Mouse (Mus musculus) bone marrow macrophage, adult 2 months (primary cell): Measurements from ENCODE around the gene Emsy.

Experiments used
- CTCF ChIP-seq: IDR thresholded peaks from 2 replicates; pipeline ENCODE4 v1.5.1; 2012; ENCODE audit warnings: low read depth, mild to moderate bottlenecking, low read length, moderate library complexity
- POLR2A ChIP-seq: IDR thresholded peaks from 2 replicates; pipeline ENCODE4 v1.6.1; 2012; ENCODE audit warnings: mild to moderate bottlenecking, low read depth, low read length, borderline replicate concordance

DNA sequence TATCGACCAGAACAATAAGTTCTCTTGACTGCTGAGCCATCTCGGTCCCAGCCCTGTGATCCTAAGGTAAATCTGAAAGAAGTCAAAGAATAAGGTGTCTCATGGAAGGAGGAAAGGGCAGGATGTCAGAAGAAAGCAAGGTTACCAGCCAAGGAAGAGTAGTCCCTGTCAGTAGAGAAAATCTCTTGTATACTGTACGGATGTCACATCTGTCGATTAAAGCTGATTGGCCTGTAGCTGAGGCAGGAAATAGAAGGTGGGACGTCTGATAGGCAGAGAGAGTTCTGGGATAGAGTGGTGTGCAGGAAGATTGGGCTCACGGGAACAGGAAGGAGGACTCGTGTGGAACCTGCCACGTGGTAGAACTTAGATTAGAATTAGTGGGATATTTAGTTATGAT lies 94.4 kb downstream of the Emsy start:
- TF ChIP-seq CTCF (no peak), POLR2A (no peak)
